Mouse (Mus musculus): Measurements from ENCODE around the gene BC030500. TPM values are rescaled to one million over a fixed set of nuclear protein-coding genes. Genes with fewer than 3 reads are reported as not detected.

BC030500 gene
- not detected in 4 replicates for total RNA-seq (2023)

GRCm38 (mm10) chr8:58911677-58912076 lies at the start of gene BC030500:
Gene BC030500, plus strand, starts transcription at chr8:58911755.

GRCm38 (mm10) chr8:58912196-58912839 lies 763 bp downstream of the BC030500 start, which contains the start of gene Galntl6:
Gene Galntl6, minus strand, starts transcription at chr8:58912640.

Other genes with a start within 250 kb of the BC030500 start
- not detected in 4 replicates for gene Galntl6, start 885 bp downstream of the BC030500 start, total RNA-seq (2023)

All from B cell, adult 62 days (primary cell).